Mouse (Mus musculus) left cerebral cortex, adult 18-20 months (tissue): Measurements from ENCODE around the gene Ube2f. TPM values are rescaled to one million over a fixed set of nuclear protein-coding genes. Genes with fewer than 3 reads are reported as not detected.

Source experiments
- total RNA-seq, 2 experiments: library from RNA; stranded (reverse); gene quantifications; 2 replicates each; pipeline ENCODE4 v1.2.3; 2021

Ube2f gene
- total RNA-seq, 2 experiments from 2014 or later, result 57.6 to 57.9 TPM

Other genes with a start within 250 kb of the Ube2f start
- gene Rbm44, start 105.2 kb upstream of the Ube2f start, total RNA-seq, result under 1 TPM in 1 of 2 experiments, not detected in 1; 0.09 TPM
- gene Ramp1, start 70.5 kb upstream of the Ube2f start, total RNA-seq, result 10 to 100 TPM; 51.6 to 52.7 TPM
- 10 to 100 TPM; 18.8 to 20.8 TPM for gene Scly, start 48.0 kb downstream of the Ube2f start, total RNA-seq
- under 1 TPM; 0.16 to 0.26 TPM for gene Espnl, start 71.8 kb downstream of the Ube2f start, total RNA-seq
- under 1 TPM; 0.26 to 0.30 TPM for gene Klhl30, start 100.7 kb downstream of the Ube2f start, total RNA-seq
- under 1 TPM; 0.30 to 0.58 TPM for gene Erfe, start 116.1 kb downstream of the Ube2f start, total RNA-seq
- 10 to 100 TPM; 60.1 to 64.3 TPM for gene Ilkap, start 148.5 kb downstream of the Ube2f start, total RNA-seq
- gene Hes6, start 163.7 kb downstream of the Ube2f start, total RNA-seq, result 10 to 100 TPM; 15.3 to 17.4 TPM
- 10 to 100 TPM; 39.0 to 39.1 TPM for gene Per2, start 209.0 kb downstream of the Ube2f start, total RNA-seq
- 10 to 100 TPM; 13.4 to 16.0 TPM for gene Traf3ip1, start 244.3 kb downstream of the Ube2f start, total RNA-seq